Mouse (Mus musculus) midbrain, embryonic 12.5 days (tissue): Measurements from ENCODE around the gene Adamts17. TPM values are rescaled to one million over a fixed set of nuclear protein-coding genes. Genes with fewer than 3 reads are reported as not detected.

Experiments
- ATAC-seq: fragments of 200-750 bp; cut with Nextera tagmentation; 2 replicates; pipeline ENCODE4 v1.8.0; 2017; ENCODE audit warnings: low read depth, moderate TSS enrichment, moderate library complexity; ENCODE audit not compliant: low FRiP score
- H3K27ac ChIP-seq: fragments of 300-500 bp; sonication (generic); replicated peaks from 2 replicates; pipeline ENCODE4 v1.5.1; 2016; ENCODE audit warnings: mild to moderate bottlenecking
- H3K27me3 ChIP-seq: fragments of 300-500 bp; sonication (generic); 2 replicates; pipeline ENCODE4 v1.6.1; 2016; ENCODE audit warnings: mild to moderate bottlenecking
- H3K36me3 ChIP-seq: fragments of 300-500 bp; sonication (generic); 2 replicates; pipeline ENCODE4 v1.6.1; 2016
- H3K4me1 ChIP-seq: fragments of 300-500 bp; sonication (generic); 2 replicates; pipeline ENCODE4 v1.6.1; 2016
- H3K4me2 ChIP-seq: fragments of 300-500 bp; sonication (generic); replicated peaks from 2 replicates; pipeline ENCODE4 v1.6.1; 2016; ENCODE audit warnings: mild to moderate bottlenecking, moderate library complexity
- H3K4me3 ChIP-seq: fragments of 300-500 bp; sonication (generic); 2 replicates; pipeline ENCODE4 v1.5.1; 2016; ENCODE audit warnings: mild to moderate bottlenecking
- H3K9ac ChIP-seq: fragments of 300-500 bp; sonication (generic); replicated peaks from 2 replicates; pipeline ENCODE4 v1.6.1; 2016; ENCODE audit warnings: mild to moderate bottlenecking, moderate library complexity
- H3K9me3 ChIP-seq: fragments of 300-500 bp; sonication (generic); 2 replicates; pipeline ENCODE4 v1.6.1; 2016; ENCODE audit warnings: mild to moderate bottlenecking
- WGBS: fragments of 180-500 bp; shearing (Covaris S2); methylation state at CpG from one replicate; pipeline ENCODE4 v1.1.7; 2016; 5-methylcytosine and 5-hydroxymethylcytosine counted together
- polyA plus RNA-seq: library from polyadenylated mRNA; unstranded; fragments of >200 nt; fragmentation: Nextera tagmentation; extraction: Ambion mirVana; gene quantifications from 2 replicates; pipeline ENCODE4 v1.2.1, GENCODE M21; 2016

Adamts17 gene
- polyA plus RNA-seq, 1 experiment from 2014 or later: 2.2 TPM

DNA sequence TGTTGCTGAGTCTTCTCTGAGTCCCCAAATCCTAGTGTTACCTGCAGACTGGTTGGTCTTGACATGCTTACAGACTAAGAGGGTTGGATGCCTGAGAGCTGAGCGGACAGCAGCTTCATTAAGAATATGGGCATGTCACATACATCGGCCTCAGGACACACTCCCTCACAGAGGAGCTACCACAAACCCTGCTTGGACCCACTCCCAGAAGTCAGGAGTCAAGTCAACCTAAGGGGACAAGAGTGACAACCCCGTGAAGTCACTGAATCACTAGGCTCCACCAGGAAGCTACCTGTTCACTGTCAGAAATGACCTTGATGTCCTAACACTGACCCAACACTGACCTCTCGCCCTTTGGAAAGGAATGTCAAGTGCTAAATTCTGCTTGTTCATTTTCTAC, 226.1 kb downstream of the Adamts17 start:
- Histone ChIP-seq H3K4me2 (no peak overlapping the region), H3K27ac (no peak overlapping the region), H3K9ac (no peak overlapping the region), H3K4me3 (no peak overlapping the region), H3K9me3 (no peaks in the 10 kb centered on the region), H3K4me1 (no peaks in the 10 kb centered on the region), H3K36me3 (no peaks in the 10 kb centered on the region), H3K27me3 (no peaks in the 10 kb centered on the region)
- WGBS: 88% methylated on average over 4 of the region's 4 CpGs
- ATAC-seq: no peak

DNA sequence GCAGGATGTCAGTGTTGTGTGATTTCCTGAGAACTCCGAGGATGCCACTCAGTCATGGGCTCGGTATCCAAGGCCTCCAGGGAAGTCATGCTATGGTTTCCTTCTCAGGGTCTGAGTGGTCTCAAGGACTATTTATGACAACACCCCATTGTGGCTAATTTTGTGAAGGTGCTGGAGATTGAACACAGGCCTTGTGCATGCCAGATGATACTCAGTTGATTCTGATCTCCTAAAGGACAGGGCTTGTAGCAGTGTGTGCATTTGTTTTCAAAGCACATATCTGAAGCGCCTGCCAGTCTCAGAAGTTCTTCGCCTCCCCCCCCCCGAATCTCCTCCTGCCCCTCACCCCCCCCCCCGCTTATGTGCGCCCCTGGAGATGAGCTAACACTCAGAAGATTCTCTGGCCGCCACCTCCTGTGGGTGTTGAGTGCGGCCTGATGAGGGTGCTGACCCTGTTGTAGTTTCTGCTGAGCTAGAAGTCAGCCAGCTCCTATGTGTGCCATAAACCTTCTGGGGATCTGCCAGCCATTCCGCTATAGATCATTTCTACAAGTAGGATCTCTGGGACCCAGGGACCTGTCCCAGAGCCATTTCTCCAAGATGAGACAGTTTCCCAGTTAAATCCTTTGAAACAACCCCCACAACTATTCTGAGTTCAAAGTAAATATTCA, 232.6 kb downstream of the Adamts17 start:
- no peak overlapping the region for H3K9ac ChIP-seq
- no peaks in the 10 kb centered on the region for H3K36me3 ChIP-seq
- no peaks in the 10 kb centered on the region for H3K4me1 ChIP-seq
- ATAC-seq: no peak
- no peak overlapping the region for H3K4me3 ChIP-seq
- WGBS: 89% methylated on average over 10 of the region's 10 CpGs
- H3K4me2 ChIP-seq: no peak overlapping the region
- H3K9me3 ChIP-seq: no peaks in the 10 kb centered on the region
- H3K27ac ChIP-seq: no peak overlapping the region
- H3K27me3 ChIP-seq: no peaks in the 10 kb centered on the region

DNA sequence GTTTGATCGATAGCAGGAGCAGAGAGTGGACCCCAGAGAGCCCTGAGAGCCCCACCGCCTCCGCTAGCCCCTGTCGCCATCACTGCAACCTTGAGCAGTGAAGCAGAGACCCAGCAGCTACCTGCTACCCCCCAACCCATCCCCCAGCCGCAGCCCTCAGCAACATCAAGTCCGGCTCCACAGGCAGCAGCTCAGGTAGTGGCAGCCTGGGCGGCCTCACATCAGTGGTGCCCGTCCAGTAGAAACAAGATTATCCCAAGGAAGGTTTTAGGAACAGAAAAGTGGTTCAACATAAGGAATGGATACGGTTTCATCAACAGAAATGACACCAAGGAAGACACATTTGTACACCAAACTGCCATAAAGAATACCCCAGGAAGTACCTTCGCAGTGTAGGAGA, 243.2 kb downstream of the Adamts17 start:
- Histone ChIP-seq H3K9ac (no peak overlapping the region), H3K36me3 (no peaks in the 10 kb centered on the region), H3K27ac (no peak overlapping the region), H3K9me3 (no peaks in the 10 kb centered on the region), H3K4me3 (no peak overlapping the region), H3K4me2 (no peak overlapping the region), H3K4me1 (no peaks in the 10 kb centered on the region), H3K27me3 (no peaks in the 10 kb centered on the region)
- 92% methylated on average over 10 of the region's 10 CpGs for WGBS
- no peak for ATAC-seq

DNA sequence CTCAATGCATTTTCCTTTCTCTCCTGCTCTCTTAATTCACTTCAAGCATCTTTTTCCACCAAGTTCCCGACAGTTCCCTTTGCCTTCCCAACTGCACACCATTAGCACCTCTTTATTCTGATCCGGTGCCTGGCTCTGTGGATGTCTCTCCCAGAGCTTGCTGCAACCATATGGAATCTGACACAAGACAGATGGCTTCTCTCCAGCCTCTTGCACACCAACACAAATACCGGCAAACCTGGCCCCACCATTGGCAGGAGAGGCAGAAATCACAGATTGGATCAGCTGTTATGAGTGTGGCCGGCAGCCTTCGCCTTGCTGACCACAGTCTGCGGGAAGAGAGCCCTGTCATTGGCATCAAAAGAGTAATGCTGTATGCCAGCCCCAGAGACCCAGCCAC, 248.2 kb downstream of the Adamts17 start:
- 78% methylated on average over 6 of the region's 6 CpGs for WGBS

DNA sequence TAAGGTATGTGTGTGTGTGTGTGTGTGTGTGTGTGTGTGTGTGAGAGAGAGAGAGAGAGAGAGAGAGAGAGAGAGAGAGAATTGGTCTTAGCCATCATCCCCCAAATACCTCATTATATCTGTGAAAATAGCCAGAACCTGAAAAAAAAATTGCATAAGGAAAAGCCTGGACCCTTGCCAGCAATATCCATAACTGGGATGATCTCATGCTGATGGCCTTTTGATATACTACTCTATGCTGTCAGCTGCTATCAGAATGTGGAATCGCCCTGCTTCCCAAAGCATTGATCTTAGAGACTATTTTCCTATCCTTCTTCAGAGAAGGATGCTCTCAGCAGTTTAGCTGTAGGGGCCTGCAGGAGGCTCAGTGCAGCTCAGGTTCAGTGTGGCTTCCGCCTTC, 257.6 kb downstream of the Adamts17 start:
- Histone ChIP-seq H3K4me1 (no peaks in the 10 kb centered on the region), H3K36me3 (no peaks in the 10 kb centered on the region), H3K4me3 (no peak overlapping the region), H3K27me3 (no peaks in the 10 kb centered on the region), H3K27ac (no peak overlapping the region), H3K9ac (no peak overlapping the region), H3K4me2 (no peak overlapping the region), H3K9me3 (no peaks in the 10 kb centered on the region)
- no peak for ATAC-seq
- WGBS: 88% methylated on average over 2 of the region's 2 CpGs

More for the DNA sequence above, 248.2 kb downstream of the Adamts17 start:
- no peaks in the 10 kb centered on the region for H3K9me3 ChIP-seq
- H3K27me3 ChIP-seq: no peaks in the 10 kb centered on the region
- no peak overlapping the region for H3K4me2 ChIP-seq
- no peak overlapping the region for H3K9ac ChIP-seq
- ATAC-seq: no peak
- no peaks in the 10 kb centered on the region for H3K36me3 ChIP-seq
- no peaks in the 10 kb centered on the region for H3K4me1 ChIP-seq
- H3K4me3 ChIP-seq: no peak overlapping the region
- no peak overlapping the region for H3K27ac ChIP-seq

GRCm38 (mm10) chr7:67101418-67101973, 262.0 kb downstream of the Adamts17 start:
- no peak for ATAC-seq
- Histone ChIP-seq H3K4me2 (no peak overlapping the region), H3K27ac (no peak overlapping the region), H3K27me3 (no peaks in the 10 kb centered on the region), H3K4me3 (no peak overlapping the region), H3K36me3 (no peaks in the 10 kb centered on the region), H3K9me3 (no peaks in the 10 kb centered on the region), H3K9ac (no peak overlapping the region), H3K4me1 (no peaks in the 10 kb centered on the region)
- 90% methylated on average over 3 of the region's 3 CpGs for WGBS

GRCm38 (mm10) chr7:67110551-67111159, 271.1 kb downstream of the Adamts17 start:
- Histone ChIP-seq H3K4me3 (no peak overlapping the region), H3K9me3 (no peaks in the 10 kb centered on the region), H3K36me3 (no peaks in the 10 kb centered on the region), H3K9ac (no peak overlapping the region), H3K27ac (no peak overlapping the region), H3K27me3 (no peaks in the 10 kb centered on the region), H3K4me2 (no peak overlapping the region), H3K4me1 (no peaks in the 10 kb centered on the region)
- WGBS: 87% methylated on average over 12 of the region's 12 CpGs
- no peak for ATAC-seq

- H3K4me1 ChIP-seq: no peaks in the 10 kb centered on the region
- H3K36me3 ChIP-seq: no peaks in the 10 kb centered on the region
- 75% methylated on average over 14 of the region's 14 CpGs for WGBS
- no peaks in the 10 kb centered on the region for H3K27me3 ChIP-seq
- H3K9me3 ChIP-seq: no peaks in the 10 kb centered on the region
- no peak overlapping the region for H3K4me3 ChIP-seq
- no peak for ATAC-seq
- no peak overlapping the region for H3K27ac ChIP-seq
- no peak overlapping the region for H3K9ac ChIP-seq
- H3K4me2 ChIP-seq: no peak overlapping the region
Measured at GRCm38 (mm10) chr7:67112495-67113216, 273.1 kb downstream of the Adamts17 start.

DNA sequence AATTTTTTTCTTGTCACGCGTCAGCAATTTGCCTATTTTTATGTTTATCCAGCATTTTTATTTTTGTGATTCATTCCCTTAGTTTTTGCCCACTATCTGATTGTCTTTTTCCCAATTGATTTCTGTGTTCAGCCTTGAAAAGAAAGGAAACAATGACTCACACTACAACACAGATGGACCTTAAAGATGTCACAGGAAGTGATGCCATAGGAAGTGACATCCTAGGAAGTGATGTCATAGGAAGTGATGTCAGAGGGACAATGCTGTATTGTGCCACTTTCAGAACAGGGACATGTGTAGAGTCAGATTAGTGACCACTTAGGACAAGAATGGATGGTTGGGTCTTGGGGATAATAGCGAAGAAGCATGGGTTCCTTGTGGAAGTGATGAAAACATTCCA, 274.5 kb downstream of the Adamts17 start:
- Histone ChIP-seq H3K9me3 (no peaks in the 10 kb centered on the region), H3K27ac (no peak overlapping the region), H3K4me2 (no peak overlapping the region), H3K9ac (no peak overlapping the region), H3K36me3 (no peaks in the 10 kb centered on the region), H3K4me3 (no peak overlapping the region), H3K4me1 (no peaks in the 10 kb centered on the region), H3K27me3 (no peaks in the 10 kb centered on the region)
- WGBS: 96% methylated on average over 3 of the region's 3 CpGs
- ATAC-seq: no peak

DNA sequence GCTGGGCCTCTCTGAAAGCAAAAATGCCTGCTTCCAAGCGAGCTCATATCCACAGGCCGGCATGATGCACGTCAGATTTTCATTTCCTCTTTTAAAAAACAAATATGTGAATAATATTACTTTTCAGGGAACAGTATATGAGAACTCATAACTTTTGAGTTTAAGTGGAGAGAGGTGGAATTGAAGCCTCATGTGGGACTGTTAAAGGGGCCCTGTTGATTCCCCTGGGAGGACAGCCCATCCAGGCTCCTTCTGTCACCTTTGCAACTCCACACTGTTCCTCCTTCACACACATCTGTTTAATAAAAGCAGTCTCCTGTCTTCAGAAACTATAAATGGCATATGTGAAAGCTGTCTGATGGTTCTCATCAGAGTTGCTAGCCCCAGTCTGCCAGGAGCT, 275.5 kb downstream of the Adamts17 start:
- Histone ChIP-seq H3K4me2 (no peak overlapping the region), H3K4me3 (no peak overlapping the region), H3K4me1 (no peaks in the 10 kb centered on the region), H3K9me3 (no peaks in the 10 kb centered on the region), H3K27me3 (no peaks in the 10 kb centered on the region), H3K27ac (no peak overlapping the region), H3K9ac (no peak overlapping the region), H3K36me3 (no peaks in the 10 kb centered on the region)
- no peak for ATAC-seq
- 92% methylated on average over 3 of the region's 3 CpGs for WGBS

DNA sequence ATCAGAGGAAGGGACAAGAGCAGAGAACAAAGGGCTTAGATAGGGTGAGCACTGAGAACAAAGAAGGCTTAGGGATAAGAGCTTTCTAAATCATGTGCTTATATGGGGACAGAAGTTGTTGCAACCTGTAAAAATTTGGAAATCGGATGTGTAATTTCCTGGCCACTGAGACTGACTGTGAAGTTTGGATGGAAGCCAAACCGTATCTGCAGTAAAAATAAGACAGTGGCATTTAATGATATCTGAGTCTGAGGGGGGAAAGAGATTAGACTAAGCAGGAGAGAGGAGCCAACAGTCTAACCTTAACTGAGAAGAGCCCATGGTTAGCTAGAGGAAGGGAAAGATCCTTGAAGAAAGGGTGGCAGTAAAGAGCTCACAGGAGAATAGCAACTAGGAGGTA, 295.6 kb downstream of the Adamts17 start:
- no peak overlapping the region for H3K9ac ChIP-seq
- 69% methylated on average over 2 of the region's 2 CpGs for WGBS
- no peak overlapping the region for H3K27ac ChIP-seq
- ATAC-seq: no peak
- H3K27me3 ChIP-seq: no peaks in the 10 kb centered on the region
- H3K4me3 ChIP-seq: no peak overlapping the region
- no peak overlapping the region for H3K4me2 ChIP-seq
- H3K9me3 ChIP-seq: no peaks in the 10 kb centered on the region
- no peaks in the 10 kb centered on the region for H3K4me1 ChIP-seq
- H3K36me3 ChIP-seq: no peaks in the 10 kb centered on the region

DNA sequence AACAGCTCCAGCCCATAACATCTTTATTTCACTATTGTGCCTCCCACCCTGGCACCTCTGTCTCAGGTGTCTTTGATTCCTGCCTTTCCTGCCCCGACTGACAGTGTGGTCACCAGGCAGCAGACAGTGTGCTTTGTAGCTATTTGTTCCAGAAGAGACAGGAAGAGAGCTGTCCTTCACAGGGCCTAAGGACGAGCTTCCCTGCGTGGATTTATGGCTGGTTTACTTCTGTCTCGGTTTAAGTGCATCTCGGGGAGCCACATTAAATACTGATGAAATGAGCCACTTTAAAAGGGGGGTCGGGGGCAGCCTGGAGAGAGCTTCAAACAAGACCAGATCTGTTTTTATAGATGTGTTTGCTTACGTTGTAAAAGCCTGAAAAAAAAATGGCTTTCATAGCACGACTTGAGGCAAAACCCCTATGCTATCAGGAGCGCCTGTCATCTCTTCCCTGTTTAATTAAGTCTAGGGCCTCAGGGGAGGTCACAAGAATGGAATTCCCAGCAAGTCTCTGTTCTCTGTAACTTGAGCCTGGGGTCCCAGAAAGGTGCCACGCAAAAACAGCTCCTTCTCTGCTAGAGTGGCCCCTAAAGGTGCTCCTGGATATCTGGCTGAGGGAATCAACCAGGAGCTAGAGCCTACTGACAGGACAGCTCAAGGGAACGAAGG, 302.9 kb downstream of the Adamts17 start:
- 34% methylated on average over 11 of the region's 11 CpGs for WGBS
- no peak overlapping the region for H3K27ac ChIP-seq
- no peaks in the 10 kb centered on the region for H3K27me3 ChIP-seq
- no peaks in the 10 kb centered on the region; the same call in 1 of the 2 replicates for H3K4me1 ChIP-seq
- ATAC-seq: no peak
- H3K4me2 ChIP-seq: no peak overlapping the region
- no peaks in the 10 kb centered on the region for H3K9me3 ChIP-seq
- H3K9ac ChIP-seq: no peak overlapping the region
- no peaks in the 10 kb centered on the region for H3K36me3 ChIP-seq
- H3K4me3 ChIP-seq: no peak overlapping the region
